Mouse (Mus musculus): Measurements from ENCODE around the gene Hrc. TPM values are rescaled to one million over a fixed set of nuclear protein-coding genes. Genes with fewer than 3 reads are reported as not detected.

Gene Hrc
- polyA plus RNA-seq, 1 experiment from 2014 or later: 0.58 TPM

- 0 out of 2 replicates have a peak, but pooled peaks have one; percentile 0 for ATAC-seq (ENCODE audit: insufficient read depth)
- H3K4me1 ChIP-seq (ENCODE audit: insufficient read depth): peaks cover 7% of the 10 kb centered on the region; the same call in 1 of the 2 replicates
- peaks cover 36% of the 10 kb centered on the region for H3K27me3 ChIP-seq (ENCODE audit: insufficient read depth, low read length)
- peak overlapping the region; percentile 77 for H3K4me2 ChIP-seq
- no peak for TF ChIP-seq CTCF (IDR thresholded peaks at IDR 0.05; ENCODE audit: low read depth)
- 8% methylated on average over 51 of the region's 52 CpGs for WGBS
- no peak overlapping the region for H3K27ac ChIP-seq (ENCODE audit: low read depth)
- DNase-seq: peak; percentile 55
- H3K9ac ChIP-seq: peak overlapping the region; percentile 13; the same call in 1 of the 2 replicates
- H3K9me3 ChIP-seq (ENCODE audit: low read depth, low read length): no peaks in the 10 kb centered on the region
- H3K4me3 ChIP-seq (ENCODE audit: low read depth, low read length): peak overlapping the region; percentile 47
- H3K36me3 ChIP-seq (ENCODE audit: insufficient read depth): peaks cover 30% of the 10 kb centered on the region
These were observed 34.9 kb downstream of the Hrc start for GRCm38 (mm10) chr7:45369836-45370474.

- 7% methylated on average over 28 of the region's 28 CpGs for WGBS
- peaks cover 7% of the 10 kb centered on the region; the same call in 1 of the 2 replicates for H3K4me1 ChIP-seq (ENCODE audit: insufficient read depth)
- DNase-seq (peak; percentile 89), ATAC-seq (ENCODE audit: insufficient read depth) (peak; percentile 70)
- H3K9me3 ChIP-seq (ENCODE audit: low read depth, low read length): no peaks in the 10 kb centered on the region
- H3K27me3 ChIP-seq (ENCODE audit: insufficient read depth, low read length): peaks cover 31% of the 10 kb centered on the region
- peak within 1 kb of the TSS; percentile 13; the same call in 1 of the 2 replicates for H3K9ac ChIP-seq
- H3K27ac ChIP-seq (ENCODE audit: low read depth): no peak within 1 kb of the TSS
- peak within 1 kb of the TSS; percentile 77 for H3K4me2 ChIP-seq
- peak within 1 kb of the TSS; percentile 47 for H3K4me3 ChIP-seq (ENCODE audit: low read depth, low read length)
- peaks cover 37% of the 10 kb centered on the region for H3K36me3 ChIP-seq (ENCODE audit: insufficient read depth)
- peak; percentile 56 for TF ChIP-seq CTCF (IDR thresholded peaks at IDR 0.05; ENCODE audit: low read depth)
These were observed 35.6 kb downstream of the Hrc start, which contains the start of gene Lin7b for GRCm38 (mm10) chr7:45370475-45371311. TSS of gene Lin7b (minus strand) at chr7:45370583.

- Histone ChIP-seq H3K27me3 (ENCODE audit: insufficient read depth, low read length) (peaks cover 22% of the 10 kb centered on the region), H3K4me1 (ENCODE audit: insufficient read depth) (no peaks in the 10 kb centered on the region), H3K4me3 (ENCODE audit: low read depth, low read length) (no peak overlapping the region), H3K9ac (no peak overlapping the region), H3K9me3 (ENCODE audit: low read depth, low read length) (no peaks in the 10 kb centered on the region), H3K4me2 (no peak overlapping the region), H3K27ac (ENCODE audit: low read depth) (no peak overlapping the region), H3K36me3 (ENCODE audit: insufficient read depth) (peaks cover 53% of the 10 kb centered on the region)
- ATAC-seq (ENCODE audit: insufficient read depth): no peak
- DNase-seq: no peak
- 84% methylated on average over 5 of the region's 5 CpGs for WGBS
- no peak for TF ChIP-seq CTCF (IDR thresholded peaks at IDR 0.05; ENCODE audit: low read depth)
These were observed 37.3 kb downstream of the Hrc start for GRCm38 (mm10) chr7:45372371-45372770.

GRCm38 (mm10) chr7:45374620-45375019 is 39.5 kb downstream of the Hrc start:
- Histone ChIP-seq H3K9me3 (ENCODE audit: low read depth, low read length) (no peaks in the 10 kb centered on the region), H3K27ac (ENCODE audit: low read depth) (no peak overlapping the region), H3K36me3 (ENCODE audit: insufficient read depth) (peaks cover 76% of the 10 kb centered on the region), H3K4me2 (no peak overlapping the region), H3K4me1 (ENCODE audit: insufficient read depth) (no peaks in the 10 kb centered on the region), H3K27me3 (ENCODE audit: insufficient read depth, low read length) (peaks cover 9% of the 10 kb centered on the region), H3K9ac (no peak overlapping the region), H3K4me3 (ENCODE audit: low read depth, low read length) (no peak overlapping the region)
- no peak for TF ChIP-seq CTCF (IDR thresholded peaks at IDR 0.05; ENCODE audit: low read depth)
- WGBS: 86% methylated on average over 8 of the region's 8 CpGs
- no peak for ATAC-seq (ENCODE audit: insufficient read depth)
- no peak for DNase-seq

GRCm38 (mm10) chr7:45376057-45376456 is 41.0 kb downstream of the Hrc start:
- Histone ChIP-seq H3K36me3 (ENCODE audit: insufficient read depth) (peaks cover 90% of the 10 kb centered on the region), H3K4me3 (ENCODE audit: low read depth, low read length) (no peak overlapping the region), H3K27me3 (ENCODE audit: insufficient read depth, low read length) (no peaks in the 10 kb centered on the region), H3K4me1 (ENCODE audit: insufficient read depth) (no peaks in the 10 kb centered on the region), H3K9ac (no peak overlapping the region), H3K4me2 (no peak overlapping the region), H3K9me3 (ENCODE audit: low read depth, low read length) (no peaks in the 10 kb centered on the region), H3K27ac (ENCODE audit: low read depth) (no peak overlapping the region)
- 73% methylated on average over 1 of the region's 1 CpGs for WGBS
- DNase-seq (no peak), ATAC-seq (ENCODE audit: insufficient read depth) (no peak)
- no peak for TF ChIP-seq CTCF (IDR thresholded peaks at IDR 0.05; ENCODE audit: low read depth)

GRCm38 (mm10) chr7:45386077-45386476 is 51.0 kb downstream of the Hrc start:
- no peak for ATAC-seq (ENCODE audit: insufficient read depth)
- H3K27ac ChIP-seq (ENCODE audit: low read depth): no peak overlapping the region
- H3K4me2 ChIP-seq: no peak overlapping the region
- 86% methylated on average over 3 of the region's 3 CpGs for WGBS
- H3K4me3 ChIP-seq (ENCODE audit: low read depth, low read length): no peak overlapping the region
- DNase-seq: peak; percentile 34
- TF ChIP-seq CTCF (IDR thresholded peaks at IDR 0.05; ENCODE audit: low read depth): peak; percentile 47
- peaks cover 100% of the 10 kb centered on the region for H3K36me3 ChIP-seq (ENCODE audit: insufficient read depth)
- H3K4me1 ChIP-seq (ENCODE audit: insufficient read depth): no peaks in the 10 kb centered on the region
- no peaks in the 10 kb centered on the region for H3K27me3 ChIP-seq (ENCODE audit: insufficient read depth, low read length)
- H3K9ac ChIP-seq: no peak overlapping the region
- no peaks in the 10 kb centered on the region for H3K9me3 ChIP-seq (ENCODE audit: low read depth, low read length)

Other genes with a start within 250 kb of the Hrc start
- gene Rcn3, start 243.1 kb upstream of the Hrc start, polyA plus RNA-seq (2014; fragmentation: Nextera tagmentation; extraction: Ambion mirVana): 344 and 360 TPM in 2 replicates
- 56.4 and 57.0 TPM in 2 replicates for gene Fcgrt, start 231.4 kb upstream of the Hrc start, polyA plus RNA-seq (2014; fragmentation: Nextera tagmentation; extraction: Ambion mirVana)
- 1,873 and 1,878 TPM in 2 replicates for gene Rps11, start 210.9 kb upstream of the Hrc start, polyA plus RNA-seq (2014; fragmentation: Nextera tagmentation; extraction: Ambion mirVana)
- gene Rpl13a, start 206.5 kb upstream of the Hrc start, polyA plus RNA-seq (2014; fragmentation: Nextera tagmentation; extraction: Ambion mirVana): 1,527 and 1,587 TPM in 2 replicates
- gene Gm45713, start 199.1 kb upstream of the Hrc start, polyA plus RNA-seq (2014; fragmentation: Nextera tagmentation; extraction: Ambion mirVana): 1.2 and 1.4 TPM in 2 replicates
- gene Flt3l, start 198.9 kb upstream of the Hrc start, polyA plus RNA-seq (2014; fragmentation: Nextera tagmentation; extraction: Ambion mirVana): 0.72 and 1.1 TPM in 2 replicates
- 110 and 112 TPM in 2 replicates for gene Pih1d1, start 181.0 kb upstream of the Hrc start, polyA plus RNA-seq (2014; fragmentation: Nextera tagmentation; extraction: Ambion mirVana)
- gene Aldh16a1, start 180.7 kb upstream of the Hrc start, polyA plus RNA-seq (2014; fragmentation: Nextera tagmentation; extraction: Ambion mirVana): 52.1 and 52.9 TPM in 2 replicates
- gene Slc17a7, start 171.3 kb upstream of the Hrc start, polyA plus RNA-seq (2014; fragmentation: Nextera tagmentation; extraction: Ambion mirVana): 0.09 and 0.97 TPM in 2 replicates
- not detected in 2 replicates for gene Gfy, start 155.7 kb upstream of the Hrc start, polyA plus RNA-seq (2014; fragmentation: Nextera tagmentation; extraction: Ambion mirVana)
- not detected in 2 replicates for gene Pth2, start 154.3 kb upstream of the Hrc start, polyA plus RNA-seq (2014; fragmentation: Nextera tagmentation; extraction: Ambion mirVana)
- gene Ccdc155, start 130.4 kb upstream of the Hrc start, polyA plus RNA-seq (2014; fragmentation: Nextera tagmentation; extraction: Ambion mirVana): 0.19 and 0.38 TPM in 2 replicates
- gene Dkkl1, start 123.1 kb upstream of the Hrc start, polyA plus RNA-seq (2014; fragmentation: Nextera tagmentation; extraction: Ambion mirVana): 0.45 TPM in 1 of 2 replicates, not detected in the other
- gene Tead2, start 119.5 kb upstream of the Hrc start, polyA plus RNA-seq (2014; fragmentation: Nextera tagmentation; extraction: Ambion mirVana): 204 and 222 TPM in 2 replicates
- gene Cd37, start 96.2 kb upstream of the Hrc start, polyA plus RNA-seq (2014; fragmentation: Nextera tagmentation; extraction: Ambion mirVana): 2.1 and 2.9 TPM in 2 replicates
- not detected in 2 replicates for gene Slc6a16, start 94.2 kb upstream of the Hrc start, polyA plus RNA-seq (2014; fragmentation: Nextera tagmentation; extraction: Ambion mirVana)
- gene Slc6a21, start 57.8 kb upstream of the Hrc start, polyA plus RNA-seq (2014; fragmentation: Nextera tagmentation; extraction: Ambion mirVana): not detected in 2 replicates
- gene Trpm4, start 1.5 kb upstream of the Hrc start, polyA plus RNA-seq (2014; fragmentation: Nextera tagmentation; extraction: Ambion mirVana): 11.4 and 15.7 TPM in 2 replicates
- gene Ppfia3, start 31.7 kb downstream of the Hrc start, polyA plus RNA-seq (2014; fragmentation: Nextera tagmentation; extraction: Ambion mirVana): 3.1 and 3.2 TPM in 2 replicates
- 0.30 and 0.87 TPM in 2 replicates for gene Lin7b, start 35.3 kb downstream of the Hrc start, polyA plus RNA-seq (2014; fragmentation: Nextera tagmentation; extraction: Ambion mirVana)
- 74.0 and 88.2 TPM in 2 replicates for gene Snrnp70, start 60.5 kb downstream of the Hrc start, polyA plus RNA-seq (2014; fragmentation: Nextera tagmentation; extraction: Ambion mirVana)
- 0.08 TPM in 1 of 2 replicates, not detected in the other for gene Kcna7, start 70.4 kb downstream of the Hrc start, polyA plus RNA-seq (2014; fragmentation: Nextera tagmentation; extraction: Ambion mirVana)
- 1.9 and 2.2 TPM in 2 replicates for gene Ntf5, start 78.4 kb downstream of the Hrc start, polyA plus RNA-seq (2014; fragmentation: Nextera tagmentation; extraction: Ambion mirVana)
- gene Lhb, start 85.5 kb downstream of the Hrc start, polyA plus RNA-seq (2014; fragmentation: Nextera tagmentation; extraction: Ambion mirVana): not detected in 2 replicates
- gene Gys1, start 99.6 kb downstream of the Hrc start, polyA plus RNA-seq (2014; fragmentation: Nextera tagmentation; extraction: Ambion mirVana): 35.7 and 36.0 TPM in 2 replicates
- 163 and 173 TPM in 2 replicates for gene Ruvbl2, start 102.8 kb downstream of the Hrc start, polyA plus RNA-seq (2014; fragmentation: Nextera tagmentation; extraction: Ambion mirVana)
- gene Ftl1, start 124.6 kb downstream of the Hrc start, polyA plus RNA-seq (2014; fragmentation: Nextera tagmentation; extraction: Ambion mirVana): 4,463 and 4,749 TPM in 2 replicates
- 135 and 139 TPM in 2 replicates for gene Bax, start 131.6 kb downstream of the Hrc start, polyA plus RNA-seq (2014; fragmentation: Nextera tagmentation; extraction: Ambion mirVana)
- 0.47 and 0.86 TPM in 2 replicates for gene Tulp2, start 146.6 kb downstream of the Hrc start, polyA plus RNA-seq (2014; fragmentation: Nextera tagmentation; extraction: Ambion mirVana)
- gene Gm45808, start 151.5 kb downstream of the Hrc start, polyA plus RNA-seq (2014; fragmentation: Nextera tagmentation; extraction: Ambion mirVana): not detected in 2 replicates
- gene Dhdh, start 153.5 kb downstream of the Hrc start, polyA plus RNA-seq (2014; fragmentation: Nextera tagmentation; extraction: Ambion mirVana): 3.0 and 3.3 TPM in 2 replicates
- gene Nucb1, start 175.1 kb downstream of the Hrc start, polyA plus RNA-seq (2014; fragmentation: Nextera tagmentation; extraction: Ambion mirVana): 194 and 201 TPM in 2 replicates
- gene Ppp1r15a, start 191.0 kb downstream of the Hrc start, polyA plus RNA-seq (2014; fragmentation: Nextera tagmentation; extraction: Ambion mirVana): 15.6 and 17.5 TPM in 2 replicates
- 1.9 and 2.1 TPM in 2 replicates for gene Plekha4, start 191.0 kb downstream of the Hrc start, polyA plus RNA-seq (2014; fragmentation: Nextera tagmentation; extraction: Ambion mirVana)
- 0.57 and 0.66 TPM in 2 replicates for gene Hsd17b14, start 219.6 kb downstream of the Hrc start, polyA plus RNA-seq (2014; fragmentation: Nextera tagmentation; extraction: Ambion mirVana)
- 48.9 and 53.4 TPM in 2 replicates for gene Bcat2, start 234.9 kb downstream of the Hrc start, polyA plus RNA-seq (2014; fragmentation: Nextera tagmentation; extraction: Ambion mirVana)